Mouse (Mus musculus) hindbrain, embryonic 10.5 days (tissue): ENCODE results near the gene Sos1. TPM values are rescaled to one million over a fixed set of nuclear protein-coding genes. Genes with fewer than 3 reads are reported as not detected.
"Not testable (repeated sequence)": the region's sequence is repeated elsewhere in the genome, so short reads cannot be mapped to it uniquely, and the experiment has no call there.

Source experiments
- DNase-seq: peaks from one replicate; pipeline ENCODE4 v3.0.0-alpha.2; 2017; ENCODE audit warnings: low spot score
- H3K27ac ChIP-seq: fragments of 300-500 bp; sonication (generic); 2 replicates; pipeline ENCODE4 v1.5.1; 2016; ENCODE audit warnings: mild to moderate bottlenecking, moderate library complexity
- H3K27me3 ChIP-seq: fragments of 300-500 bp; sonication (generic); 2 replicates; pipeline ENCODE4 v1.6.1; 2016; ENCODE audit warnings: mild to moderate bottlenecking; ENCODE audit not compliant: poor library complexity, insufficient read depth, severe bottlenecking
- H3K36me3 ChIP-seq: fragments of 300-500 bp; sonication (generic); 2 replicates; pipeline ENCODE4 v1.6.1; 2016; ENCODE audit warnings: mild to moderate bottlenecking, moderate library complexity
- H3K4me1 ChIP-seq: fragments of 300-500 bp; sonication (generic); replicated peaks from 2 replicates; pipeline ENCODE4 v1.6.1; 2016; ENCODE audit warnings: mild to moderate bottlenecking
- H3K4me3 ChIP-seq: fragments of 300-500 bp; sonication (generic); 2 replicates; pipeline ENCODE4 v1.5.1; 2016; ENCODE audit warnings: mild to moderate bottlenecking, moderate library complexity
- H3K9me3 ChIP-seq: fragments of 300-500 bp; sonication (generic); 2 replicates; pipeline ENCODE4 v1.6.1; 2016; ENCODE audit warnings: mild to moderate bottlenecking, moderate library complexity
- WGBS: fragments of 180-500 bp; shearing (Covaris S2); methylation state at CpG from one replicate; pipeline ENCODE4 v1.1.7; 2016; 5-methylcytosine and 5-hydroxymethylcytosine counted together
- polyA plus RNA-seq: library from polyadenylated mRNA; unstranded; fragments of >200 nt; fragmentation: Nextera tagmentation; extraction: Ambion mirVana; gene quantifications from 2 replicates; pipeline ENCODE4 v1.2.1, GENCODE M21; 2016

Sos1 gene
- polyA plus RNA-seq, 1 experiment from 2014 or later = 3.3 TPM

DNA sequence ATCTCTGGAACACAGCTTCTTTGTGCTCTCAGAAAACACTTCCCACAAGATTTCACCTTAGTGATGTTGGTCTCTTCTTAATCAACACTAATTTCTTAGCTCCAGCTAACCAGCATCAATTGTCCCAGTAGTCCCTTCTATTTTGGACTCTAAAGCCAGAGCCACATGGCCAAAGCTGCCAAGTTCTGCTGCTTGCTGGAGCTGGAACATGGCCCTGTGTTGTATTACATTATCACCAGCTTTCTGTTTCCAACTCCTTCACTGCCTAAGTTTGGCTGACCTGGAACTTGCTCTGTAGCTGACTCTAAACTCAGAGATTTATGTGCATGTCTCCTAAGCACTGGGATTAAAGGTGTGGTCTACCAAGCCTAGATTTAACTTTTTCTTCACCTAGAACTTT, 101.9 kb downstream of the Sos1 start:
- not testable (repeated sequence) for H3K4me1 ChIP-seq, H3K27ac ChIP-seq, H3K4me3 ChIP-seq, H3K9me3 ChIP-seq, H3K36me3 ChIP-seq, DNase-seq
- peaks cover 38% of the 10 kb centered on the region for H3K27me3 ChIP-seq

DNA sequence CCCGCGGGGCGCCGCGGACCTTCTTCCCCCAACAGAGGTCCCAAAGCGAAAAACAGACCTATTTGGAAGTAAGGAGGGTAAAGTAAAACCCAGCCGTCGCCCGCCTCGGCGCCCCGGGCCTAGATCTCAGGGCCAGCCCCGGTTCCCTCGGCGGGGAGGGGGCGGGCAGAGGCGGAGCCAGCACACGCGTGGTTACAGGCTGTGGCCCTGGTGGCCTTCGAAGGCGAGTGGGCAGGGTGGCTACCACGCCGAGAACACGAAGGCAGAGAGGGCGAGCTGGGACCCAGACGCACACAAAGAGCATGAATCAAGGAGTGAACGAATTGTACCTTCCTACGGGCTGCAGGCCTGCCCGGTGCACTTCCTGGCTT, 106.5 kb downstream of the Sos1 start:
- no peaks in the 10 kb centered on the region for H3K36me3 ChIP-seq
- no peaks in the 10 kb centered on the region for H3K9me3 ChIP-seq
- H3K4me1 ChIP-seq = peaks cover 13% of the 10 kb centered on the region
- DNase-seq = no peak
- H3K27ac ChIP-seq = peak overlapping the region; percentile 87
- peaks cover 67% of the 10 kb centered on the region for H3K27me3 ChIP-seq
- H3K4me3 ChIP-seq = peak overlapping the region; percentile 54
- 18% methylated on average over 29 of the region's 29 CpGs for WGBS

DNA sequence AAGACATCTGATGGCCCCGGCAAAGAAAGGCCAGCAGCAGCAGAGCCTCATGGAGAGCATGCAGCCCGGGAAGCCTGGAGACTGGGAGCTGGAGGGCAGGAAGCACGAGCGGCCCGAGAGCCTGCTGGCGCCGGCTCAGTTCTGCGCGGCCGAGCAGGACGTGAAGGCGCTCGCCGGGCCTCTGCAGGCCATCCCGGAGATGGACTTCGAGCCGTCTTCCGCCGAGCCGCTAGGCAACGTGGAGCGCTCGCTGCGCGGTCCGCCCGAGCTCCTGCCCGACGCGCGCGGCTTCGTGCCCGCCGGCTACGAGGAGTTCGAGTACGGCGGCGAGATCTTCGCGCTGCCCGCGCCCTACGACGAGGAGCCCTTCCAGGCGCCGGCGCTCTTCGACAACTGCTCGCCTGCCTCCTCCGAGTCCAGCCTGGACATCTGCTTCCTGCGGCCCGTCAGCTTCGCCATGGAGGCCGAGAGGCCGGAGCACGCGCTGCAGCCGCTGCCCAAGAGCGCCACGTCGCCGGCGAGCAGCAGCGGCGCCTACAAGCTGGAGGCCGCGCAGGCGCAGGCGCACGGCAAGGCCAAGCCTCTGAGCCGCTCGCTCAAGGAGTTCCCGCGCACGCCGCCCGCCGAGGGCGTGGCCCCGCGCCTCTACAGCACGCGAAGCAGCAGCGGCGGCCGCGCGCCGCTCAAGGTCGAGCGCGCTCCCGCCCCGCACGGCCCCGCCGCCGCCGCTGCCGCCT, 107.1 kb downstream of the Sos1 start, which contains the start of gene Gm10190:
Gene Gm10190 (minus strand): TSS at position 553 of the 737 bp plus-strand sequence.
- 5% methylated on average over 102 of the region's 102 CpGs for WGBS
- no peaks in the 10 kb centered on the region for H3K9me3 ChIP-seq
- H3K27me3 ChIP-seq = peaks cover 67% of the 10 kb centered on the region
- peak within 1 kb of the TSS; percentile 87 for H3K27ac ChIP-seq
- H3K36me3 ChIP-seq = no peaks in the 10 kb centered on the region
- peak; percentile 90 for DNase-seq
- peaks cover 13% of the 10 kb centered on the region for H3K4me1 ChIP-seq
- peak within 1 kb of the TSS; percentile 54 for H3K4me3 ChIP-seq

DNA sequence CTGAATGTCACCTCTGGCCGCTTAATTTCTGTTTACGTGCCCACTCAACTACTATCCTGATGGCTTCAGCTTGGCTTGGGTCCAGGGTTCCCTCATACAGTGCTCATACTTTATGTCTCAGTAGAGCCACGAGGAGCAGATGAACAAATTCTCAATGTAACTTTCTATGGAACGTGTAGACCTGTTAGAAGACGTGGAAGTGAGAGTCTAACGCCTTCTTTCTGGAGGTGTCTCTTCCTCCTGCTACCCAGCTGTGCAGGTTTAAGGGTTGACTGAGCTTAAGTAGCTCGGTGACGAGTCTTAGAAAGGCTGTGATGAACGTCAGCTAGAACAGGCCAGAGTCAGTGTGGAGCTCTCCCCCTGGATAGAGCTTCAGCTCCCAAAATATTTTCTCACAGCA, 111.6 kb downstream of the Sos1 start:
- 80% methylated on average over 9 of the region's 9 CpGs for WGBS
- DNase-seq = no peak
- H3K36me3 ChIP-seq = no peaks in the 10 kb centered on the region
- H3K4me1 ChIP-seq = peaks cover 9% of the 10 kb centered on the region
- H3K27me3 ChIP-seq = peaks cover 33% of the 10 kb centered on the region
- H3K27ac ChIP-seq = no peak overlapping the region
- H3K9me3 ChIP-seq = no peaks in the 10 kb centered on the region
- H3K4me3 ChIP-seq = no peak overlapping the region

DNA sequence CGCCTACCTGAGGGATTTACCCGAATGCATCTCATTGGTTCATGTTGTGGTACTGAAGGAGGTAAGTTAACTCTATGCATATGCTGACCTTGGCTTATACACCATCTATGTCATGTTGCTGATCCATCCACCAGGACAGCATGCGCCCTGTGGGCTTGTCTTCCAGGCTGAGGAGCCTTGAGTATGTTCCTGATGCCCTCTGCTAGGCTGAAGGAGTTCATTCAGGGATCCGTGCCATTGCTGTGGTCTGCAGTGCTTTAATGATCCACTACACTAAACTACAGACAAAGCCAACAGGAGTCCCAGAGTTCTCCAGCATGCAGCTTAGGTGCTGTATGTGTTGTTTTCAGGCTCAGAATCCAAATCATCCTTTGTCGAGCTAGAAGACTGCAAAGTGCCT, 113.0 kb downstream of the Sos1 start:
- DNase-seq = no peak
- H3K27me3 ChIP-seq = peaks cover 23% of the 10 kb centered on the region
- H3K9me3 ChIP-seq = no peaks in the 10 kb centered on the region
- no peak overlapping the region for H3K4me3 ChIP-seq
- no peak overlapping the region for H3K27ac ChIP-seq
- H3K36me3 ChIP-seq = no peaks in the 10 kb centered on the region
- 85% methylated on average over 5 of the region's 5 CpGs for WGBS
- H3K4me1 ChIP-seq = no peaks in the 10 kb centered on the region

DNA sequence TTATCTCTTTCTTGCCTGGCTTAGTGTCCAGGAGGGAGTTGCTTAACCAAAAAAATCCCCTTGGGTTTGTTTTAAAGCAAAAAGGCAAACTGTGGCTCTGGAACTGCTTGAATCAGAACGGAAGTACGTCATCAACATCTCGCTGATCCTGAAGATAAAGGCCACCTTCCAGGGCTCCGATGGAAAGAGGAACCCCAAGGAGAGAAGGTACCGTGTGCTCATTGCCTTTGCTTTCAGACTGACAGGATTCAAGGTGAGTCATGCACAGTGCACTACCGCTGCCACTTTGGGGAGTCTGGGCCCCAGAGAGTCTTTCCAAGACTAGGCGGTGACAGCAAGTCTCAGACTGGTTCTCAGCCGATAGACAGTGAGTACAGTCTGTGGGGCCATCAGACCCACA, 120.0 kb downstream of the Sos1 start:
- no peak for DNase-seq
- Histone ChIP-seq H3K36me3 (no peaks in the 10 kb centered on the region), H3K4me1 (no peaks in the 10 kb centered on the region), H3K4me3 (no peak overlapping the region), H3K27me3 (no peaks in the 10 kb centered on the region), H3K27ac (no peak overlapping the region), H3K9me3 (no peaks in the 10 kb centered on the region)
- WGBS = 91% methylated on average over 8 of the region's 8 CpGs

DNA sequence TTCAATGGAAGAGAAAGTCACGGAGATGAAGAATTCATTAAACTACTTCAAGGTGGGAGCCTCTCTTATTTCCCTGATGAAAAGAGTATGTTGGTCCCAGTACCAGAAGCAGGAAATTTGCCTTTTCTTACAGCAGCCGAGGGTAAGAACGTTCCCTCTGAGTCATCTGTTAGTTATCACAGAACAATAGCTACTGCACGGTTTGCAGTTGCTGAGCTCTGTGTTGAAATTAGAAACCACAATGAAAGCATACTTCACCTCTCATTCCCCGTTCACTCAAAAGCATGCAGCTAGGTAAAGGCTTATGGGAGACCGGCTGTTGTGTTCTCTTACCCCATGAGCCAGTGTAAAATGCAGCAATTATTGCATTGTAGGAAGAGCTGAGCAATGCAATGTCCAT, 133.0 kb downstream of the Sos1 start:
- DNase-seq = no peak
- 42% methylated on average over 6 of the region's 6 CpGs for WGBS
- H3K27ac ChIP-seq = peak overlapping the region; percentile 53

DNA sequence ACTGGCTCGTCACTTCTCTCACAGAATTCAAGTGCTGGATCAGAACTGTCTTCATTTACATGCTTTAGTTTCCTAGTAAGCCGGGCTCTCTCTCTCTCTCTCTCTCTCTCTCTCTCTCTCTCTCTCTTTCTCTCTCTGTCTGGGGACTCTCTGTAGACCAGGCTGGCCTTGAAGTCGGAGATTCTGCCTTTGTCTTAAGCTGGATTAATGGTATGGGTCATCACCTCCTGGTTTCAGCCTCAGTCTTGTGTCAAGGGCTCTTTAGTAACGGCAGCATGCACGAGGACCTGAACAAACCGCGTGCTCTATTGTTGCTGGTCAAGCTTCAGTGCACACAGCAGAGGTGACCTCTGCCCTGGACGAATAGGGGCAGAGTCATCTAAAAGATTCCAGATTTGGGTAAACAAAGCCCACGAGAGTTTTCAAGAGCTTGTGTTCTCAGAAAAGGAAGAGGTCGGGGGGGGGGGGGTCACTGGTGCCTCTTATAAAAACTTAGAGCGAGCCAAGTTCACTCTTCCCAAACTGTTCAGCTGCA, 133.6 kb downstream of the Sos1 start:
- DNase-seq = peak; percentile 65
- peak overlapping the region; percentile 53 for H3K27ac ChIP-seq
- 20% methylated on average over 11 of the region's 11 CpGs for WGBS

More for the DNA sequence above, 133.0 kb downstream of the Sos1 start:
- peaks cover 5% of the 10 kb centered on the region; the same call in 1 of the 2 replicates for H3K9me3 ChIP-seq
- H3K27me3 ChIP-seq = no peaks in the 10 kb centered on the region
- H3K4me3 ChIP-seq = no peak overlapping the region
- peaks cover 13% of the 10 kb centered on the region for H3K4me1 ChIP-seq
- H3K36me3 ChIP-seq = no peaks in the 10 kb centered on the region

DNA sequence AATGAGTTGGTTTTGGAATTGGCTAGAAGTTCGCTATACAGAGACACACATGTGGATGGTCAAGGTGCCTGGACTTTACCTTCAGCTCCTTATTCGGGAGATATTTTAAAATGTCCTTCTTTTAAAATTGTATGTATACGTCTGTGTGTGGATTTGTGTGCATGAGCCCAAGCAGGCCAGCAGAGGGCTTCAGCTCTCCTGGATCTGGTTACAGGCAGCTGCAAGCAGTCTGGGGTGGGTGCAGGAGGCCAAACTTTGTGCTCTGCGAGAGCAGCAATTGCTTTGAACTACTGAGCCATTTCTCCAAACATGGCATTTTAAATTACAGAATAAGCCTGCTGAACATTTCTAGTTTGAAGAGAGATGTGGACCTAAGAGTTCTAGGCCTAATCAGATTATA, 135.0 kb downstream of the Sos1 start:
- Histone ChIP-seq H3K27me3 (no peaks in the 10 kb centered on the region), H3K9me3 (peaks cover 5% of the 10 kb centered on the region; the same call in 1 of the 2 replicates), H3K27ac (no peak overlapping the region), H3K4me3 (no peak overlapping the region), H3K4me1 (peaks cover 13% of the 10 kb centered on the region), H3K36me3 (no peaks in the 10 kb centered on the region)
- DNase-seq = no peak
- 82% methylated on average over 4 of the region's 4 CpGs for WGBS

More for the DNA sequence above, 133.6 kb downstream of the Sos1 start:
- Histone ChIP-seq H3K4me1 (peaks cover 13% of the 10 kb centered on the region), H3K36me3 (no peaks in the 10 kb centered on the region), H3K4me3 (no peak overlapping the region), H3K9me3 (peaks cover 5% of the 10 kb centered on the region; the same call in 1 of the 2 replicates), H3K27me3 (no peaks in the 10 kb centered on the region)

Other genes with a start within 250 kb of the Sos1 start
- 28.0 and 34.5 TPM in 2 replicates for gene Morn2, start 190.2 kb downstream of the Sos1 start, polyA plus RNA-seq
- gene Dhx57, start 190.0 kb downstream of the Sos1 start, polyA plus RNA-seq = 17.0 and 20.3 TPM in 2 replicates
- 0.43 and 1.7 TPM in 2 replicates for gene Arhgef33, start 173.0 kb downstream of the Sos1 start, polyA plus RNA-seq
- 0.68 TPM in 1 of 2 replicates, not detected in the other for gene Gm10190, start 106.9 kb downstream of the Sos1 start, polyA plus RNA-seq
- gene Cdkl4, start 97.4 kb upstream of the Sos1 start, polyA plus RNA-seq = 2.9 and 3.0 TPM in 2 replicates
- 16.0 and 18.1 TPM in 2 replicates for gene Map4k3, start 248.0 kb upstream of the Sos1 start, polyA plus RNA-seq